Mouse (Mus musculus): ENCODE measurements at regions not wholly inside any gene's neighbourhood (a gene's known extent, or its start where the extent isn't known, plus 50 kb on each side); places are given as distances from the start of the nearest gene placed in this dataset.

DNA sequence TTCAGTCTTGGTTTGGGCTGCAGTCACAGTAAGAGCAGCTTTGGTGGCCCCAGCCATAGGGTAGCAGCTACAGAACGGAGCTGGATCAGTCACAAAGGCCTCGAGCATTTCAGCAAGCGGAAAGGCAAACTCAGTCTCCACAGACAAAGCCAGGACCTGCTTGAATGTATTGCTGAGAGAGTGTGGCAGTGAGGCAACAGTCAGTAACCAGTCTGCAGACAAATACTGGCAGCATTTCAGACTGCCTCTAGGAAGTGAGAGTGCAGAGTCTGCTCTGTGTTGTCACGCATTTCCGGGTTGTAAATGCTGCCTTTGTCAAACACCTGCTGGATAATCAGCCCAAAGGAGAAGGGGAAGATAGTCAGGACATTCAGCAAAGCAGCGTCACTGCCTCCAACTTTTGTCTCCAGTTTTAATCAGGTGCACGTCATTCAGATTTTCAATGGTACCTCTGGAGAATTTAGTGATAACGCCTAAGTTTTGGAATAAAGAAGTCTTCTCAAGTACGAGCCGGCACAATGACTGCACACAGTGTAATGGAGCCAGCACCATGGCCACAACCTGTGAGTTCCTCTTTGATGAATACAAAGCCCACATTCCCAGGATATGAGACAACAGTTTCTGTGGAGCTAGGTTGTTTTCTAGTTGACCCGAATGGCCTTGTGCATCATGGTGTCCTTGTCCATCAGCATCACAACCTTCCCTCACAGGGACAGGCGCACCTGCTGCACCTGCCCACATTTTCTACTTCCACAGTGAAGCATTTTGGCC is 224.3 kb upstream of the Tmem161b start:
- no peak overlapping the region for H3K4me2 ChIP-seq (ENCODE audit: low read depth, low read length)
- no peaks in the 10 kb centered on the region for H3K27me3 ChIP-seq (replicated peaks; ENCODE audit: control insufficient read depth, insufficient read depth, low read length)
- H3K4me3 ChIP-seq (ENCODE audit: low read length): no peak overlapping the region
- H3K27ac ChIP-seq (ENCODE audit: low read length): no peak overlapping the region
- H3K4me1 ChIP-seq (ENCODE audit: control insufficient read depth, insufficient read depth, low read length): no peaks in the 10 kb centered on the region
- H3K9me3 ChIP-seq (ENCODE audit: control insufficient read depth, low read length): no peaks in the 10 kb centered on the region
- peak; percentile 89 for ATAC-seq
- 61% methylated on average over 12 of the region's 12 CpGs for WGBS
- no peaks in the 10 kb centered on the region for H3K36me3 ChIP-seq (ENCODE audit: control insufficient read depth, insufficient read depth, low read length)
- no peak overlapping the region for H3K9ac ChIP-seq (ENCODE audit: low read depth, low read length)

DNA sequence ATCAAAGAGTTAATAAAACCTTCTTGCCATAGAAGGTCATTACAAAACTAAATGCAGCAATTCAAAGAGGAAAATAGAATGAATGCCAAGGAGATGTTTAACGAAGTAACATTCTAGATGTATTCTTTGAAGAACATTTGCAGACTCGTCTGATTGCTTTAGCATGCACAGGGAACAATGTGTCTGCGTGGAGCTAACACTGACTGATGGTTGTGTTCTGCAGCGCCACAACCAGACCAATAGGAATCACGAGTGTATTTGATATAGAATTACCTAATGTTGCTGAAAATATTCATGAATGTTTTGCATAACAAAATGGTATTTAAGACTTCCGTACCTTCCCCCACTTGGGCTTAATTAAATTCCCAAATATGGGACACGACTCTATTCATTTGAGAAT is 200.3 kb upstream of the Tmem161b start:
- WGBS: 76% methylated on average over 7 of the region's 7 CpGs
- ATAC-seq: no peak
- Histone ChIP-seq H3K4me3 (ENCODE audit: low read length) (no peak overlapping the region), H3K36me3 (ENCODE audit: control insufficient read depth, insufficient read depth, low read length) (no peaks in the 10 kb centered on the region), H3K27ac (ENCODE audit: low read length) (no peak overlapping the region), H3K27me3 (replicated peaks; ENCODE audit: control insufficient read depth, insufficient read depth, low read length) (no peaks in the 10 kb centered on the region), H3K9me3 (ENCODE audit: control insufficient read depth, low read length) (no peaks in the 10 kb centered on the region), H3K4me1 (ENCODE audit: control insufficient read depth, insufficient read depth, low read length) (no peaks in the 10 kb centered on the region), H3K9ac (ENCODE audit: low read depth, low read length) (no peak overlapping the region), H3K4me2 (ENCODE audit: low read depth, low read length) (no peak overlapping the region)

DNA sequence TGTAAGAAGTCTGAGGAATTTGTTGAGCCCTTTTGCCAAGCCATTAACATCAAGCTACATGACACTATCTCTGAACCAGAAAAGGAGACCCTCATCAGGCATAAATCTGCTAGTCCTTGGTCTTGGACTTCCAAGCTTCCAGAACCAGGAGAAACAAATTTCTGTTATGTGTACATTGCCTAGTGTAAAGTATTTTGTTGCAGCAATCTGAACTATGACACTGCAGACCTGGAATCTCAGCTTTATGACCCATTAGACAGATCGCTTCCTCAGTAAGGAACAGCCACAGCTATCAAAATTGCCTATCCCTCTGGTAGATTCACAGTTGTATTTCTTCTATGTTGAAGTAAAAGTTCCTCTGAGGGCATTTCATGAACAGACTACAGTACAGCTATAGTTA is 199.1 kb upstream of the Tmem161b start:
- Histone ChIP-seq H3K27ac (ENCODE audit: low read length) (no peak overlapping the region), H3K4me2 (ENCODE audit: low read depth, low read length) (no peak overlapping the region), H3K9ac (ENCODE audit: low read depth, low read length) (no peak overlapping the region), H3K4me3 (ENCODE audit: low read length) (no peak overlapping the region), H3K36me3 (ENCODE audit: control insufficient read depth, insufficient read depth, low read length) (no peaks in the 10 kb centered on the region), H3K27me3 (replicated peaks; ENCODE audit: control insufficient read depth, insufficient read depth, low read length) (no peaks in the 10 kb centered on the region), H3K9me3 (ENCODE audit: control insufficient read depth, low read length) (no peaks in the 10 kb centered on the region), H3K4me1 (ENCODE audit: control insufficient read depth, insufficient read depth, low read length) (no peaks in the 10 kb centered on the region)
- WGBS: 86% methylated on average over 1 of the region's 1 CpGs
- ATAC-seq: no peak

DNA sequence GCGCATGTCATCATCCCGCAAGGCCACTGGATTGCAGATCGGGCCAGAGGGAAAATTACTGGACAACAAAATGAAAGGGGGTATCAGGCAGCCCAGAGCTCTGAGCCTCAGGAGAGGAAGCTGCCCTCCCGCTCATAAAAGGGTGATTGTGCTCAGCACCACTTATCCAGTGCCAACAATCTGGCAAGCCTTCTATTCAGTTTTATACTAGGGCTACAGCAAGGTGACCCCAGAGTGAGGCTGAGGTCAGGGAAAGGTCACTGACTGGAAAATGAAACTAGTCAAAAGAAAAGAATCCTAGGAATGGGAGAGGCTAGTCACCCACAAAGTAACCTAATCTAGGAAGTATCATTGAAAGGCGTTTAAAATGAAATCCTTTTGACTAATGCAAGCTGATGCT is 198.5 kb upstream of the Tmem161b start:
- 74% methylated on average over 5 of the region's 5 CpGs for WGBS
- Histone ChIP-seq H3K27me3 (replicated peaks; ENCODE audit: control insufficient read depth, insufficient read depth, low read length) (no peaks in the 10 kb centered on the region), H3K27ac (ENCODE audit: low read length) (no peak overlapping the region), H3K9ac (ENCODE audit: low read depth, low read length) (no peak overlapping the region), H3K4me1 (ENCODE audit: control insufficient read depth, insufficient read depth, low read length) (no peaks in the 10 kb centered on the region), H3K4me2 (ENCODE audit: low read depth, low read length) (no peak overlapping the region), H3K9me3 (ENCODE audit: control insufficient read depth, low read length) (no peaks in the 10 kb centered on the region), H3K36me3 (ENCODE audit: control insufficient read depth, insufficient read depth, low read length) (no peaks in the 10 kb centered on the region), H3K4me3 (ENCODE audit: low read length) (no peak overlapping the region)
- ATAC-seq: no peak

DNA sequence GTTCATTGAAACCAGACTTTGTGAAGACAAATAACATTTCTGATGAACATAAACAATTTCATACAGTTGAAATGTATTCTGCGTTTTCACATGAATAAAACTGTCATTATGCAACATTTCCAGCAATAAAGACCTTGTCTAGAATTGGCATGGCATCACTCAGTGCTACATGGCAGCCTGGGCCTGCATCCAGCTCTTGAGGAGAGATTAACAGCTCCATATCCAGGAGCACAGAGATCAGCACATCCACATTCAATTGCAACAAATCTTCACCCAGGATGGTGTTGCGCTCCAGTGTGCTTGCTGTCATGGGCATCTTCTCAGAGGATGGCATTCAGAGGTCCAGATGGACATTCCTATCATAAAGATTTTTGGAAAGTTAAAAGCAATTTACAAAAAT is 196.7 kb upstream of the Tmem161b start:
- H3K9me3 ChIP-seq (ENCODE audit: control insufficient read depth, low read length): no peaks in the 10 kb centered on the region
- 60% methylated on average over 2 of the region's 2 CpGs for WGBS

DNA sequence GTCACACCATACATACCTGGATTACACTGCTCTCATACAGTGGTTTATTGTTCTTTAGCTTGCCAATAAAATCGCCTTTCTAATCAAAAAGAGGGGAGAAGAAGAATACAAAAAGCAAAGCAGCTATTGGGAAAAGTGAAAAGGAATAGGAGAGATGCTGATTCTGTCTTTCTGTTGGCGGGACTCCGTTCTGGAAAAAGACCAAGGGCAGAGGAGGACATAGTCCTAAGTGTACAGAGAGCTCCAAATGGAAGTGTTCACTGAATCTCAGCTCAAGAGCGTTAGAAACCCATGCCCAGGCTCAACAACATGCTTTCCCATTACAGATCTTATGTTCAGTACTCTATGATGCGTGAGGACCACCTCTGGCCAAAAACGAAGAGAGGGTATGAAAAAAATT is 174.4 kb upstream of the Tmem161b start:
- H3K9me3 ChIP-seq (ENCODE audit: control insufficient read depth, low read length): no peaks in the 10 kb centered on the region
- H3K27ac ChIP-seq (ENCODE audit: low read length): no peak overlapping the region
- no peak overlapping the region for H3K4me2 ChIP-seq (ENCODE audit: low read depth, low read length)
- H3K9ac ChIP-seq (ENCODE audit: low read depth, low read length): no peak overlapping the region
- no peaks in the 10 kb centered on the region for H3K4me1 ChIP-seq (ENCODE audit: control insufficient read depth, insufficient read depth, low read length)
- no peaks in the 10 kb centered on the region for H3K36me3 ChIP-seq (ENCODE audit: control insufficient read depth, insufficient read depth, low read length)
- ATAC-seq: no peak
- 84% methylated on average over 6 of the region's 6 CpGs for WGBS
- no peak overlapping the region for H3K4me3 ChIP-seq (ENCODE audit: low read length)
- H3K27me3 ChIP-seq (replicated peaks; ENCODE audit: control insufficient read depth, insufficient read depth, low read length): no peaks in the 10 kb centered on the region

More for the DNA sequence above, 196.7 kb upstream of the Tmem161b start:
- H3K36me3 ChIP-seq (ENCODE audit: control insufficient read depth, insufficient read depth, low read length): no peaks in the 10 kb centered on the region
- H3K27me3 ChIP-seq (replicated peaks; ENCODE audit: control insufficient read depth, insufficient read depth, low read length): no peaks in the 10 kb centered on the region
- H3K9ac ChIP-seq (ENCODE audit: low read depth, low read length): no peak overlapping the region
- no peak overlapping the region for H3K4me3 ChIP-seq (ENCODE audit: low read length)
- no peak overlapping the region for H3K27ac ChIP-seq (ENCODE audit: low read length)
- H3K4me1 ChIP-seq (ENCODE audit: control insufficient read depth, insufficient read depth, low read length): no peaks in the 10 kb centered on the region
- no peak overlapping the region for H3K4me2 ChIP-seq (ENCODE audit: low read depth, low read length)
- ATAC-seq: no peak

DNA sequence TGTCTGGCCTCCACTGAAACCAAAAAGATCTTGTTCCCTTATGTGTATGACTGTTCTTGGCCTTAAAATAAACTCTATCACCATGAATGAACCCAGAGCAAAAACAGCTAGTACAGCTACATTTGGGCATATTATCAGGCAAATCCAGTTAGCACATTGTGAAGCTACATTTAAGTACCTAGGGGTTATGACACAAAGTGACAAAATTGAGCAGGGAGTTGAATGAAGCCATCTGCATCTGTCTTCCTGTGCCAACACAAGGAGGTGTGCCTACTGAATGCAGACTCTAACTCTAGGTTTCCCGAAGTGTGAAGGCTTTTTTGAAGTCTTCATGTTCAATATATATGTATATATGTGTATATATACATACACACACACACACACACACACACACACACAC is 169.9 kb upstream of the Tmem161b start:
- H3K9me3 ChIP-seq (ENCODE audit: control insufficient read depth, low read length): no peaks in the 10 kb centered on the region
- no peak overlapping the region for H3K9ac ChIP-seq (ENCODE audit: low read depth, low read length)
- H3K27me3 ChIP-seq (replicated peaks; ENCODE audit: control insufficient read depth, insufficient read depth, low read length): no peaks in the 10 kb centered on the region
- H3K4me3 ChIP-seq (ENCODE audit: low read length): no peak overlapping the region
- no peak for ATAC-seq
- WGBS: 83% methylated on average over 1 of the region's 1 CpGs
- no peak overlapping the region for H3K27ac ChIP-seq (ENCODE audit: low read length)
- no peak overlapping the region for H3K4me2 ChIP-seq (ENCODE audit: low read depth, low read length)
- no peaks in the 10 kb centered on the region for H3K4me1 ChIP-seq (ENCODE audit: control insufficient read depth, insufficient read depth, low read length)
- no peaks in the 10 kb centered on the region for H3K36me3 ChIP-seq (ENCODE audit: control insufficient read depth, insufficient read depth, low read length)

DNA sequence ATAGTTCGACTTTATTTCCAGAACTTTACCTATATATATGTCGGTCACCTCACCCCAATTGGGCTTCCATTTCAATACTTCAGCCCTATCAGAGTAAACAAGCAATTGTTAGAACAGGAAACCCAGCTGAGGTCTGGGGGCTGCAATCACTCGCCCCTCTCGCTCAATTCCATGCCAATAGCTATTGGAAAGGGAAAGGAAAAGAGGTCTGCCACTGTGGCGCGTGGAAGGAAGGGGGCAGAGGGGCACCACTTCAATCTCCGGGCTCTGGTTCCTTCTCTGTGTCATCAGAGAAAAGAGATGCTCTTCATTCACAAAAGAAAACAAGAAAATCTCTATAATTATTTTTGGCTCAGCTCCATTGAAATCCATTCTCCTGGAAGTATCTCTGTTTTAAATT is 167.1 kb upstream of the Tmem161b start:
- ATAC-seq: no peak
- peaks cover under 1% of the 10 kb centered on the region; the same call in 1 of the 2 replicates for H3K27me3 ChIP-seq (replicated peaks; ENCODE audit: control insufficient read depth, insufficient read depth, low read length)
- H3K4me1 ChIP-seq (ENCODE audit: control insufficient read depth, insufficient read depth, low read length): no peaks in the 10 kb centered on the region
- H3K36me3 ChIP-seq (ENCODE audit: control insufficient read depth, insufficient read depth, low read length): no peaks in the 10 kb centered on the region
- H3K9ac ChIP-seq (ENCODE audit: low read depth, low read length): no peak overlapping the region
- no peaks in the 10 kb centered on the region for H3K9me3 ChIP-seq (ENCODE audit: control insufficient read depth, low read length)
- no peak overlapping the region for H3K27ac ChIP-seq (ENCODE audit: low read length)
- no peak overlapping the region for H3K4me2 ChIP-seq (ENCODE audit: low read depth, low read length)
- H3K4me3 ChIP-seq (ENCODE audit: low read length): no peak overlapping the region
- 67% methylated on average over 7 of the region's 7 CpGs for WGBS

DNA sequence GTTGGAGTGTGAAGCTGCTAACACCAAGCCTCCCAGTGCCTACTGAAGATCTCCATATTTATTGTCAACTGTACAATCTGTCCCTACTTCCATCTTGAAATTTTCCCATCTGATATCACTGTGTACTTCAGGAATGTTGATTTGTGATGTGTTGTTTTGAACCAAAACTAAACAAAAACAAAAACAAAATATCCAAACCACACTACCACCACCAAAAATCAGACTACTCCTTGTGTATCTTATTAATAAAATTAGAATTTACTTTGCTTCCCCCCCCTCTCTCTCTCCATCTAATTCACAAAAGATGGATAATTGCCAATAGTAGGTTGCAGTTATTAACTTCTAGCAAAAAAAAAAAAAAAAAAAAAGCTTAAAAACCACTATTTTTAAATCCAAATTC is 166.5 kb upstream of the Tmem161b start:
- no peak overlapping the region for H3K9ac ChIP-seq (ENCODE audit: low read depth, low read length)
- no peaks in the 10 kb centered on the region for H3K36me3 ChIP-seq (ENCODE audit: control insufficient read depth, insufficient read depth, low read length)
- no peak overlapping the region for H3K27ac ChIP-seq (ENCODE audit: low read length)
- ATAC-seq: no peak
- peaks cover 3% of the 10 kb centered on the region; the same call in 1 of the 2 replicates for H3K27me3 ChIP-seq (replicated peaks; ENCODE audit: control insufficient read depth, insufficient read depth, low read length)
- no peak overlapping the region for H3K4me3 ChIP-seq (ENCODE audit: low read length)
- no peaks in the 10 kb centered on the region for H3K9me3 ChIP-seq (ENCODE audit: control insufficient read depth, low read length)
- H3K4me1 ChIP-seq (ENCODE audit: control insufficient read depth, insufficient read depth, low read length): no peaks in the 10 kb centered on the region
- H3K4me2 ChIP-seq (ENCODE audit: low read depth, low read length): no peak overlapping the region

DNA sequence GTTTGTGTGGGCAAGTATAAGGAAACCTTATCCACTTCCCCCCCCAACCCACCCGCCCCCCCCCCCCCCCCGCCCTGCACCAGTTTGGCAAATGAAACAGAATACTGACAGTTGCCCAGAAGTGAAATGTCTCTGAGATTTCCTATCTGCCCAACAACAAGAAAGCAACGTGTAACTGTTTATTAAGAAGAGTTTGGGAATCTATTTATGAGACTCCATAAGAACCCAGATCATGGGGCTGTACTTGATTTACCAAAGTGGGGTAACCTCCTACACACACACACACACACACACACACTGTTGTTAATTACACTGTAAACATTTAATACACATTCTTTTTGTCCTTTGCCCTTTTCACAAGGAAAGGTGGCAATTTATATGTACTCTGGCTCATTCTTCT is 165.6 kb upstream of the Tmem161b start:
- H3K27ac ChIP-seq (ENCODE audit: low read length): no peak overlapping the region
- H3K4me2 ChIP-seq (ENCODE audit: low read depth, low read length): no peak overlapping the region
- H3K27me3 ChIP-seq (replicated peaks; ENCODE audit: control insufficient read depth, insufficient read depth, low read length): peaks cover 3% of the 10 kb centered on the region; the same call in 1 of the 2 replicates
- WGBS: 47% methylated on average over 3 of the region's 3 CpGs
- no peak overlapping the region for H3K9ac ChIP-seq (ENCODE audit: low read depth, low read length)
- no peaks in the 10 kb centered on the region for H3K9me3 ChIP-seq (ENCODE audit: control insufficient read depth, low read length)
- no peaks in the 10 kb centered on the region for H3K4me1 ChIP-seq (ENCODE audit: control insufficient read depth, insufficient read depth, low read length)
- ATAC-seq: no peak
- no peak overlapping the region for H3K4me3 ChIP-seq (ENCODE audit: low read length)
- no peaks in the 10 kb centered on the region for H3K36me3 ChIP-seq (ENCODE audit: control insufficient read depth, insufficient read depth, low read length)
